In genomic region chr2:36077160-36077761, GRCm38 (mm10) we compare ENCODE assay signal across 13 mouse cellular contexts. TPM values are rescaled to one million over a fixed set of nuclear protein-coding genes. Genes with fewer than 3 reads are reported as not detected.
DNase-seq lines count a peak whose midpoint lies in the region; ATAC-seq and TF ChIP-seq lines count a peak whose summit lies in the region.
"Had no signal": no experiment of that assay in that cellular context is flagged by ENCODE, and none has a peak within 500 bp of the region (broad histone marks: within the 10 kb centered on the region; RNA-seq: fewer than 3 reads in every experiment).

No protein-coding gene starts in this region.

- no peaks in the 10 kb centered on the region for H3K9me3 ChIP-seq in stomach, embryonic 15.5 days
- H3K9me3 ChIP-seq in stomach, postnatal 0 days (ENCODE audit: control insufficient read depth, low read length): no peaks in the 10 kb centered on the region
- H3K9me3 ChIP-seq in forebrain, embryonic 15.5 days: no peaks in the 10 kb centered on the region
- no peaks in the 10 kb centered on the region for H3K9me3 ChIP-seq in limb, embryonic 15.5 days
- H3K9me3 ChIP-seq: heart, embryonic 15.5 days; lung, embryonic 15.5 days had no signal

- no peak for TF ChIP-seq CTCF in stomach, postnatal 0 days (IDR thresholded peaks at IDR 0.05; ENCODE audit: low read depth)

- no peak for DNase-seq in stomach, postnatal 0 days (ENCODE audit: low spot score)
- DNase-seq in testis, postnatal 14 days (ENCODE audit: low spot score): no peak
- no peak for DNase-seq in ovary, postnatal 14 days (ENCODE audit: low spot score)
- DNase-seq in left cerebral cortex, postnatal 36 days (ENCODE audit: low spot score in 2 of 2): no peak
- DNase-seq: kidney, adult 18-20 months had no signal

- no peak overlapping the region for H3K9ac ChIP-seq in stomach, embryonic 15.5 days
- H3K9ac ChIP-seq in stomach, postnatal 0 days (ENCODE audit: low read length): no peak overlapping the region
- H3K9ac ChIP-seq in forebrain, embryonic 15.5 days (replicated peaks): no peak overlapping the region
- H3K9ac ChIP-seq in limb, embryonic 15.5 days: no peak overlapping the region
- H3K9ac ChIP-seq: heart, embryonic 15.5 days; lung, embryonic 15.5 days had no signal

- H3K4me1 ChIP-seq in stomach, embryonic 15.5 days: 0 out of 2 replicates have a peak, but pooled peaks cover 7% of the 10 kb centered on the region
- no peaks in the 10 kb centered on the region for H3K4me1 ChIP-seq in stomach, postnatal 0 days (replicated peaks; ENCODE audit: control insufficient read depth, insufficient read depth)
- peaks cover 17% of the 10 kb centered on the region for H3K4me1 ChIP-seq in forebrain, embryonic 15.5 days
- H3K4me1 ChIP-seq in limb, embryonic 15.5 days: peaks cover 16% of the 10 kb centered on the region; the same call in 1 of the 2 replicates
- H3K4me1 ChIP-seq: heart, embryonic 15.5 days had no signal

- 16% methylated on average over 11 of the region's 11 CpGs for WGBS in stomach, embryonic 15.5 days
- 14% methylated on average over 11 of the region's 11 CpGs for WGBS in stomach, postnatal 0 days
- 15% methylated on average over 11 of the region's 11 CpGs for WGBS in forebrain, embryonic 15.5 days
- 12% methylated on average over 11 of the region's 11 CpGs for WGBS in limb, embryonic 15.5 days

- H3K27me3 ChIP-seq in stomach, embryonic 15.5 days (replicated peaks): 0 out of 2 replicates have a peak, but pooled peaks cover 3% of the 10 kb centered on the region
- no peaks in the 10 kb centered on the region for H3K27me3 ChIP-seq in stomach, postnatal 0 days (ENCODE audit: control insufficient read depth, insufficient read depth, low read length)
- H3K27me3 ChIP-seq in forebrain, embryonic 15.5 days: no peaks in the 10 kb centered on the region
- no peaks in the 10 kb centered on the region for H3K27me3 ChIP-seq in limb, embryonic 15.5 days

- H3K36me3 ChIP-seq in stomach, embryonic 15.5 days: no peaks in the 10 kb centered on the region
- H3K36me3 ChIP-seq in stomach, postnatal 0 days (ENCODE audit: control insufficient read depth, insufficient read depth, low read length): no peaks in the 10 kb centered on the region
- no peaks in the 10 kb centered on the region for H3K36me3 ChIP-seq in forebrain, embryonic 15.5 days
- H3K36me3 ChIP-seq in limb, embryonic 15.5 days: no peaks in the 10 kb centered on the region
- H3K36me3 ChIP-seq: heart, embryonic 15.5 days; lung, embryonic 15.5 days had no signal

- no peak overlapping the region for H3K4me3 ChIP-seq in stomach, embryonic 15.5 days (replicated peaks)
- no peak overlapping the region for H3K4me3 ChIP-seq in stomach, postnatal 0 days (ENCODE audit: low read depth, low read length)
- H3K4me3 ChIP-seq in forebrain, embryonic 15.5 days: no peak overlapping the region
- no peak overlapping the region for H3K4me3 ChIP-seq in limb, embryonic 15.5 days
- H3K4me3 ChIP-seq: heart, embryonic 15.5 days; lung, embryonic 15.5 days had no signal

- intact Hi-C loops in left cerebral cortex, postnatal 36 days (cut with DNase I): no loop called here

- TF ChIP-seq EP300 in stomach, postnatal 0 days (optimal IDR thresholded peaks at IDR 0.05): no peak

- no peak overlapping the region for H3K27ac ChIP-seq in stomach, embryonic 15.5 days
- no peak overlapping the region for H3K27ac ChIP-seq in stomach, postnatal 0 days (replicated peaks)
- H3K27ac ChIP-seq in forebrain, embryonic 15.5 days (replicated peaks): peak overlapping the region; percentile 63
- H3K27ac ChIP-seq in limb, embryonic 15.5 days: no peak overlapping the region
- H3K27ac ChIP-seq: heart, embryonic 15.5 days; lung, embryonic 15.5 days had no signal

- ATAC-seq in stomach, embryonic 15.5 days (ENCODE audit: insufficient read depth, low FRiP score, low read depth): no peak
- no peak for ATAC-seq in stomach, postnatal 0 days (ENCODE audit: low FRiP score, low TSS enrichment)
- peak; percentile 61 for ATAC-seq in forebrain, embryonic 15.5 days (replicated peaks)
- 0 out of 2 replicates have a peak, but pooled peaks have one; percentile 22 for ATAC-seq in limb, embryonic 15.5 days (ENCODE audit: insufficient number of reproducible peaks, low FRiP score, low TSS enrichment, low read depth)

- H3K4me2 ChIP-seq in stomach, embryonic 15.5 days: 0 out of 2 replicates have a peak overlapping the region, but pooled peaks have one; percentile 10
- no peak overlapping the region for H3K4me2 ChIP-seq in stomach, postnatal 0 days (replicated peaks; ENCODE audit: low read depth)
- H3K4me2 ChIP-seq in forebrain, embryonic 15.5 days (replicated peaks): peak overlapping the region; percentile 31
- H3K4me2 ChIP-seq in limb, embryonic 15.5 days: no peak overlapping the region
- H3K4me2 ChIP-seq: heart, embryonic 15.5 days; lung, embryonic 15.5 days had no signal

RNA-seq across cellular contexts. Expression of gene Lhx6, which starts 27.9 kb away (rescaled TPM):
- polyA plus RNA-seq in stomach, embryonic 15.5 days (2015; fragmentation: Nextera tagmentation; extraction: Ambion mirVana): 1.2 and 1.8 TPM in 2 replicates
- polyA plus RNA-seq in stomach, postnatal 0 days (2015; fragmentation: Nextera tagmentation; extraction: Ambion mirVana): 0.41 and 0.79 TPM in 2 replicates
- 36.3 and 36.8 TPM in 2 replicates for polyA plus RNA-seq in forebrain, embryonic 15.5 days (2015; fragmentation: Nextera tagmentation; extraction: Ambion mirVana)
- 0.65 and 0.92 TPM in 2 replicates for polyA plus RNA-seq in limb, embryonic 15.5 days (2015; fragmentation: Nextera tagmentation; extraction: Ambion mirVana)
- total RNA-seq in left cerebral cortex, postnatal 36 days (2021): 10 to 100 TPM; 15.9 to 19.0 TPM
- total RNA-seq: monocyte, adult 5-6 weeks had no signal

RNA-seq across cellular contexts. Expression of gene Morn5, which starts 28.0 kb away (rescaled TPM):
- 0.26 TPM in 1 of 2 replicates, not detected in the other for polyA plus RNA-seq in stomach, embryonic 15.5 days (2015; fragmentation: Nextera tagmentation; extraction: Ambion mirVana)
- polyA plus RNA-seq in stomach, postnatal 0 days (2015; fragmentation: Nextera tagmentation; extraction: Ambion mirVana): not detected in 2 replicates
- polyA plus RNA-seq in forebrain, embryonic 15.5 days (2015; fragmentation: Nextera tagmentation; extraction: Ambion mirVana): 1.7 and 2.5 TPM in 2 replicates
- polyA plus RNA-seq in limb, embryonic 15.5 days (2015; fragmentation: Nextera tagmentation; extraction: Ambion mirVana): 0.52 TPM in 1 of 2 replicates, not detected in the other
- total RNA-seq in left cerebral cortex, postnatal 36 days (2021): under 1 TPM; 0.61 to 0.79 TPM
- total RNA-seq: ES-E14; gastrocnemius, adult 18-20 months; monocyte, adult 5-6 weeks had no signal

RNA-seq across cellular contexts. Expression of gene Ndufa8, which starts 28.1 kb away (rescaled TPM):
- 247 and 252 TPM in 2 replicates for polyA plus RNA-seq in stomach, embryonic 15.5 days (2015; fragmentation: Nextera tagmentation; extraction: Ambion mirVana)
- 237 and 242 TPM in 2 replicates for polyA plus RNA-seq in stomach, postnatal 0 days (2015; fragmentation: Nextera tagmentation; extraction: Ambion mirVana)
- polyA plus RNA-seq in forebrain, embryonic 15.5 days (2015; fragmentation: Nextera tagmentation; extraction: Ambion mirVana): 259 and 263 TPM in 2 replicates
- 210 and 231 TPM in 2 replicates for polyA plus RNA-seq in limb, embryonic 15.5 days (2015; fragmentation: Nextera tagmentation; extraction: Ambion mirVana)
- 100 to 1,000 TPM; 177 to 217 TPM for total RNA-seq in left cerebral cortex, postnatal 36 days (2021)

RNA-seq across cellular contexts. Expression of gene Mrrf, which starts 58.9 kb away (rescaled TPM):
- 27.4 and 30.7 TPM in 2 replicates for polyA plus RNA-seq in stomach, embryonic 15.5 days (2015; fragmentation: Nextera tagmentation; extraction: Ambion mirVana)
- polyA plus RNA-seq in stomach, postnatal 0 days (2015; fragmentation: Nextera tagmentation; extraction: Ambion mirVana): 19.2 and 21.0 TPM in 2 replicates
- 21.4 and 24.1 TPM in 2 replicates for polyA plus RNA-seq in forebrain, embryonic 15.5 days (2015; fragmentation: Nextera tagmentation; extraction: Ambion mirVana)
- 27.3 and 30.1 TPM in 2 replicates for polyA plus RNA-seq in limb, embryonic 15.5 days (2015; fragmentation: Nextera tagmentation; extraction: Ambion mirVana)
- 10 to 100 TPM; 18.0 to 18.1 TPM for total RNA-seq in left cerebral cortex, postnatal 36 days (2021)

RNA-seq across cellular contexts. Expression of gene Rbm18, which starts 59.3 kb away (rescaled TPM):
- 54.9 and 60.1 TPM in 2 replicates for polyA plus RNA-seq in stomach, embryonic 15.5 days (2015; fragmentation: Nextera tagmentation; extraction: Ambion mirVana)
- polyA plus RNA-seq in stomach, postnatal 0 days (2015; fragmentation: Nextera tagmentation; extraction: Ambion mirVana): 33.7 and 34.0 TPM in 2 replicates
- 149 and 164 TPM in 2 replicates for polyA plus RNA-seq in forebrain, embryonic 15.5 days (2015; fragmentation: Nextera tagmentation; extraction: Ambion mirVana)
- 68.7 and 69.3 TPM in 2 replicates for polyA plus RNA-seq in limb, embryonic 15.5 days (2015; fragmentation: Nextera tagmentation; extraction: Ambion mirVana)
- 10 to 100 TPM; 46.1 to 52.7 TPM for total RNA-seq in left cerebral cortex, postnatal 36 days (2021)

Comparison
In these comparisons a context has a peak if more than half of its experiments do, and no peak if none do; other contexts are left out.
1. H3K4me2 ChIP-seq: peak in stomach, embryonic 15.5 days (single experiment) and forebrain, embryonic 15.5 days (single experiment); none in stomach, postnatal 0 days (single experiment) and limb, embryonic 15.5 days (single experiment).
2. ATAC-seq: peak in forebrain, embryonic 15.5 days (single experiment) and limb, embryonic 15.5 days (single experiment); none in stomach, embryonic 15.5 days (single experiment) and stomach, postnatal 0 days (single experiment).
3. RNA of gene Lhx6, which starts 27.9 kb away (polyA plus RNA-seq): 36.3 to 36.8 TPM in forebrain, embryonic 15.5 days; 1.2 to 1.8 TPM in stomach, embryonic 15.5 days, 0.65 to 0.92 TPM in limb, embryonic 15.5 days and 0.41 to 0.79 TPM in stomach, postnatal 0 days; every median in the first group is over 10 times any median in the second.